Mouse (Mus musculus): ENCODE measurements around the gene Sdc4.

DNA sequence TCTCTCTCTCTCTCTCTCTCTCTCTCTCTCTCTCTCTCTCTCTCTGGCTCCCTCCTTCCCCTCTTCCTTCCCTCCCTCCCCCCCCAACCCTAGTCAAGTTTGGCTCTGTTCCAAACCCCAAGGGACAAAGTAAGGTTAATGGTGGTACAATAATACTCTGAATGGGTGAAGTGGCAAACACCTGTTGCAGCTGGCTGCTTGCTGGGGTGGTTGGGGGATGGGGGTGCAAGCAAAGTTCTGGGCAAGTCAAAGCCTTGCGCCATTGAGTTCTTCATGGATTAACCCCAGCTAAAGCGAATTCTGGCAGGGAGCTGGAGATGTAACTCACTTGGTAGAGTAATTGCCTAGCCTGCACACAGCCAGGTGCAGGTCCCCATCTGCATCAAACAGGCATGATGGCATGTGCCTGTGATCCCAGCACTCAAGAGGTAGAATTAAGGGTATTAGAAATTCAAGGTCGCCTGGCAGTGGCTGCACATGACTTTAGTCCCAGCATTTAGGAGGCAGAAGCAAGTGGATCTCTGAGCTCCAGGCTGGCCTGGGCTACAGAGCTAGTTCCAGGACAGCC lies 25.3 kb downstream of the Sdc4 start:
- TF ChIP-seq CTCF (IDR thresholded peaks at IDR 0.05) (no peak), POLR2A (IDR thresholded peaks at IDR 0.05; ENCODE audit: insufficient read depth, low read depth, low read length) (no peak), EP300 (IDR thresholded peaks at IDR 0.05; ENCODE audit: insufficient read depth, low read depth, low read length) (no peak)

Measured in heart, adult 2 months (tissue).